Mouse (Mus musculus): ENCODE measurements around the gene Mfsd4b5. TPM values are rescaled to one million over a fixed set of nuclear protein-coding genes. Genes with fewer than 3 reads are reported as not detected.
"Not testable (repeated sequence)": the region's sequence is repeated elsewhere in the genome, so short reads cannot be mapped to it uniquely, and the experiment has no call there.

Mfsd4b5 gene
- total and polyA plus RNA-seq, 3 experiments: 0.27 to 0.68 (median 0.31) TPM

GRCm38 (mm10) chr10:40018261-40018860 is 31.9 kb upstream of the Mfsd4b5 start:
- intact Hi-C loops (cut with DNase I): no loop called here
- H3K4me3 ChIP-seq: no peak overlapping the region
- H3K9ac ChIP-seq (ENCODE audit: low read depth, low read length): no peak overlapping the region
- H3K4me1 ChIP-seq (ENCODE audit: control insufficient read depth, insufficient read depth, low read length): no peaks in the 10 kb centered on the region
- no peaks in the 10 kb centered on the region for H3K27me3 ChIP-seq (ENCODE audit: control insufficient read depth, insufficient read depth, low read length)
- DNase-seq: peak; percentile 26 to 39
- no peak overlapping the region; the same call in 1 of the 2 replicates for H3K27ac ChIP-seq
- 56% methylated on average over 5 of the region's 5 CpGs for WGBS
- TF ChIP-seq POLR2A (IDR thresholded peaks at IDR 0.05; ENCODE audit: insufficient read depth, low read depth, low read length) (no peak), EP300 (IDR thresholded peaks at IDR 0.05; ENCODE audit: insufficient read depth, low read depth, low read length) (no peak), CTCF (IDR thresholded peaks at IDR 0.05) (no peak)
- peaks cover 5% of the 10 kb centered on the region; the same call in 1 of the 2 replicates for H3K36me3 ChIP-seq (ENCODE audit: control insufficient read depth, insufficient read depth, low read length)
- H3K79me2 ChIP-seq (replicated peaks; ENCODE audit: control insufficient read depth, insufficient read depth, low read length): no peaks in the 10 kb centered on the region; the same call in 1 of the 2 replicates

- WGBS: 77% methylated on average over 11 of the region's 11 CpGs
- Histone ChIP-seq H3K27me3 (ENCODE audit: control insufficient read depth, insufficient read depth, low read length) (no peaks in the 10 kb centered on the region), H3K9ac (ENCODE audit: low read depth, low read length) (no peak overlapping the region), H3K36me3 (ENCODE audit: control insufficient read depth, insufficient read depth, low read length) (no peaks in the 10 kb centered on the region), H3K4me1 (ENCODE audit: control insufficient read depth, insufficient read depth, low read length) (no peaks in the 10 kb centered on the region), H3K27ac (no peak overlapping the region), H3K79me2 (replicated peaks; ENCODE audit: control insufficient read depth, insufficient read depth, low read length) (no peaks in the 10 kb centered on the region), H3K4me3 (no peak overlapping the region)
- no peak for DNase-seq
- no peak for TF ChIP-seq CTCF (IDR thresholded peaks at IDR 0.05)
- no peak for TF ChIP-seq EP300 (IDR thresholded peaks at IDR 0.05; ENCODE audit: insufficient read depth, low read depth, low read length)
- no peak for TF ChIP-seq POLR2A (IDR thresholded peaks at IDR 0.05; ENCODE audit: insufficient read depth, low read depth, low read length)
- intact Hi-C loops (cut with DNase I): no loop called here
Measured at GRCm38 (mm10) chr10:40009591-40009990, 23.1 kb upstream of the Mfsd4b5 start.

- intact Hi-C loops (cut with DNase I): not testable (repeated sequence)
- WGBS: 60% methylated on average over 4 of the region's 4 CpGs
Measured at GRCm38 (mm10) chr10:40008847-40009246, 22.4 kb upstream of the Mfsd4b5 start.

GRCm38 (mm10) chr10:40007953-40008352 is 21.5 kb upstream of the Mfsd4b5 start:
- no peak overlapping the region for H3K9ac ChIP-seq (ENCODE audit: low read depth, low read length)
- no peaks in the 10 kb centered on the region for H3K36me3 ChIP-seq (ENCODE audit: control insufficient read depth, insufficient read depth, low read length)
- WGBS: 73% methylated on average over 4 of the region's 4 CpGs
- H3K27ac ChIP-seq: no peak overlapping the region
- TF ChIP-seq CTCF (IDR thresholded peaks at IDR 0.05): no peak
- intact Hi-C loops (cut with DNase I): no loop called here
- H3K4me3 ChIP-seq: no peak overlapping the region
- no peaks in the 10 kb centered on the region for H3K27me3 ChIP-seq (ENCODE audit: control insufficient read depth, insufficient read depth, low read length)
- DNase-seq: no peak
- H3K79me2 ChIP-seq (replicated peaks; ENCODE audit: control insufficient read depth, insufficient read depth, low read length): no peaks in the 10 kb centered on the region
- no peaks in the 10 kb centered on the region for H3K4me1 ChIP-seq (ENCODE audit: control insufficient read depth, insufficient read depth, low read length)

More at GRCm38 (mm10) chr10:40008847-40009246, 22.4 kb upstream of the Mfsd4b5 start:
- H3K9ac ChIP-seq (ENCODE audit: low read depth, low read length); H3K79me2 ChIP-seq (replicated peaks; ENCODE audit: control insufficient read depth, insufficient read depth, low read length); H3K4me3 ChIP-seq; H3K27ac ChIP-seq; H3K27me3 ChIP-seq (ENCODE audit: control insufficient read depth, insufficient read depth, low read length); DNase-seq; H3K36me3 ChIP-seq (ENCODE audit: control insufficient read depth, insufficient read depth, low read length); H3K4me1 ChIP-seq (ENCODE audit: control insufficient read depth, insufficient read depth, low read length): not testable (repeated sequence)

GRCm38 (mm10) chr10:40006963-40007362 is 20.5 kb upstream of the Mfsd4b5 start:
- intact Hi-C loops (cut with DNase I): no loop called here
- no peaks in the 10 kb centered on the region for H3K79me2 ChIP-seq (replicated peaks; ENCODE audit: control insufficient read depth, insufficient read depth, low read length)
- no peak for TF ChIP-seq EP300 (IDR thresholded peaks at IDR 0.05; ENCODE audit: insufficient read depth, low read depth, low read length)
- no peak for TF ChIP-seq POLR2A (IDR thresholded peaks at IDR 0.05; ENCODE audit: insufficient read depth, low read depth, low read length)
- no peak for TF ChIP-seq CTCF (IDR thresholded peaks at IDR 0.05)

GRCm38 (mm10) chr10:40000746-40001145 is 14.3 kb upstream of the Mfsd4b5 start:
- no peak overlapping the region for H3K9ac ChIP-seq (ENCODE audit: low read depth, low read length)
- H3K27ac ChIP-seq: no peak overlapping the region
- intact Hi-C loops (cut with DNase I): no loop called here
- H3K4me3 ChIP-seq: no peak overlapping the region
- H3K79me2 ChIP-seq (replicated peaks; ENCODE audit: control insufficient read depth, insufficient read depth, low read length): no peaks in the 10 kb centered on the region
- no peaks in the 10 kb centered on the region for H3K27me3 ChIP-seq (ENCODE audit: control insufficient read depth, insufficient read depth, low read length)
- DNase-seq: no peak
- WGBS: 83% methylated on average over 2 of the region's 2 CpGs
- TF ChIP-seq EP300 (IDR thresholded peaks at IDR 0.05; ENCODE audit: insufficient read depth, low read depth, low read length) (no peak), POLR2A (IDR thresholded peaks at IDR 0.05; ENCODE audit: insufficient read depth, low read depth, low read length) (no peak), CTCF (IDR thresholded peaks at IDR 0.05) (no peak)
- H3K36me3 ChIP-seq (ENCODE audit: control insufficient read depth, insufficient read depth, low read length): no peaks in the 10 kb centered on the region
- no peaks in the 10 kb centered on the region for H3K4me1 ChIP-seq (ENCODE audit: control insufficient read depth, insufficient read depth, low read length)

More at GRCm38 (mm10) chr10:40006963-40007362, 20.5 kb upstream of the Mfsd4b5 start:
- H3K4me1 ChIP-seq (ENCODE audit: control insufficient read depth, insufficient read depth, low read length): no peaks in the 10 kb centered on the region
- no peak overlapping the region for H3K4me3 ChIP-seq
- H3K9ac ChIP-seq (ENCODE audit: low read depth, low read length): no peak overlapping the region
- WGBS: 68% methylated on average over 10 of the region's 10 CpGs
- no peaks in the 10 kb centered on the region for H3K36me3 ChIP-seq (ENCODE audit: control insufficient read depth, insufficient read depth, low read length)
- no peak overlapping the region for H3K27ac ChIP-seq
- no peaks in the 10 kb centered on the region for H3K27me3 ChIP-seq (ENCODE audit: control insufficient read depth, insufficient read depth, low read length)
- peak in 1 of 2 experiments; percentile 11 for DNase-seq

Data from heart, adult 2 months (tissue).